Mouse (Mus musculus) heart, postnatal 0 days (tissue): ENCODE measurements at regions not wholly inside any gene's neighbourhood (a gene's known extent, or its start where the extent isn't known, plus 50 kb on each side); places are given as distances from the start of the nearest gene placed in this dataset.

Experiments
- CTCF ChIP-seq: IDR thresholded peaks from 2 replicates; pipeline ENCODE4 v1.5.1; 2016; ENCODE audit warnings: antibody characterized with exemption, control low read depth, low read depth
- EP300 ChIP-seq: IDR thresholded peaks from 2 replicates; pipeline ENCODE4 v1.6.1; 2016; ENCODE audit warnings: antibody characterized with exemption, low read depth

DNA sequence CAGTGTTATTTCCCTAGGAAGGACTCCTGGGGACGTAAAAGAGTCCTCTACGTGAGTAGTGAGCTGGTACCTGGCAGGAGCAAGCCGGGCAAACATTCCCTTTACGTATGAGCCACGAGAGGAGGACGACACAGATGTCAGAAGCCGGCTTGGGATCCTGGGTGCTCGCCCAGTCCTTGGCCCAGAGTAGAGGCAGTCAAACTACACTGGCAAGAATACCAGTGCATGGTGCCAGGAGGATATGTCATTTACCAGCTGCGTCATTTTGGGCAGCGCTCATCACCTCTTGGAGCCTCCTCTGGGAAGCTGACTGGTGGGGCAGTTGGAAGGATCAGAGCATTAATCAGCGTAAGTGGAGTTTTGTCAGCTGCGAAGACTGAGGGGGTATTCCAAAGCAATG lies 343.0 kb upstream of the Klf4 start:
- no peak for TF ChIP-seq EP300
- no peak for TF ChIP-seq CTCF
